Mouse (Mus musculus): ENCODE data around the gene Zfp235. TPM values are rescaled to one million over a fixed set of nuclear protein-coding genes. Genes with fewer than 3 reads are reported as not detected.

The Zfp235 gene
- polyA plus RNA-seq, 1 experiment = not detected

DNA sequence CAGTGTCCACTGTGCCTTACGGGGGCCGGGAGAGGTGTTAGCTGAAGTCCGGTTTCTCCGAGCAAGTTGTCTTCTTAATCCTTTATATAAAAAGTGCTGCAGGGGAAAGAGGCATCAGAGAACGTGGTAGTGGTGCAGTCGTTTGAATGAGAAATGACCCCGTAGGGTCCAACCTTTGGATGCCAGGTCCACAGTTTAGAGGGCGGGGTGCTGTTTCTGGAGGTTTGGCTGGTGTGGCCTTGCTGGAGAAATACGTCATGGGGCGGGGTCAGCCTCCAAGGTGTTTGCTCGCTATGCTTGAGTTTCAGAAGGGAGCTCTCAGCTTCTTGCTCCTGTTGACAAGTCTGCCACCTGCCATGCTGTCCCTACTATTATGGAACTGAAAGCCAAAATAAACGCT is 21.0 kb upstream of the Zfp235 start:
- peaks cover 11% of the 10 kb centered on the region for H3K9me3 ChIP-seq (ENCODE audit: control insufficient read depth, low read length)
- H3K4me3 ChIP-seq (replicated peaks) = peak overlapping the region; percentile 70
- TF ChIP-seq GATA1 (IDR thresholded peaks at IDR 0.05; ENCODE audit: low read length) (no peak), TAL1 (IDR thresholded peaks at IDR 0.05; ENCODE audit: low read length) (no peak)
- no peaks in the 10 kb centered on the region for H3K27me3 ChIP-seq (ENCODE audit: control insufficient read depth)
- H3K36me3 ChIP-seq (ENCODE audit: control insufficient read depth) = peaks cover 14% of the 10 kb centered on the region
- H3K4me1 ChIP-seq (ENCODE audit: control insufficient read depth) = peaks cover 23% of the 10 kb centered on the region

DNA sequence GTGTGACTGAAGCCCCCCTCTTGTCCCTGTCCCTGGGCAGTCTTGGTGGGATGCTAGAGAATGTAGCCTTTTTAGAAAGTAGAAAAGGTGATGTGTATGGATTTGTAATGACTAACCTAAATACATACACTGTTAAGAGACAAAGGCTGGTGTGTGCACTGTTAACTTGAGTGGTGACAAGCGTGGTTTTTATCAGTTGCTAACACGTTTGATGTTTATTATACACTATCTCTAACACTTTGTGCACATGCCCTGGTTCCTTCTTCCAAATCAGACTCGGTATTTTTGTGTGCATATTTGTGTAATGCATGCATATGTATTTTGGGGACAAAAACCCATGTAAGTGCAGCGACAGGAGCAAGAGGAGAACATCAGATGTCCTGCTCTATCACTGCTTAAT is 17.3 kb upstream of the Zfp235 start:
- Histone ChIP-seq H3K4me3 (replicated peaks) (no peak overlapping the region), H3K9me3 (ENCODE audit: control insufficient read depth, low read length) (no peaks in the 10 kb centered on the region), H3K4me1 (ENCODE audit: control insufficient read depth) (peaks cover 23% of the 10 kb centered on the region), H3K27me3 (ENCODE audit: control insufficient read depth) (no peaks in the 10 kb centered on the region), H3K36me3 (ENCODE audit: control insufficient read depth) (no peaks in the 10 kb centered on the region)
- no peak for TF ChIP-seq TAL1 (IDR thresholded peaks at IDR 0.05; ENCODE audit: low read length)
- TF ChIP-seq GATA1 (IDR thresholded peaks at IDR 0.05; ENCODE audit: low read length) = no peak

GRCm38 (mm10) chr7:24133425-24133995 is 459 bp upstream of the Zfp235 start:
- Histone ChIP-seq H3K27me3 (ENCODE audit: control insufficient read depth) (no peaks in the 10 kb centered on the region), H3K4me1 (ENCODE audit: control insufficient read depth) (peaks cover 15% of the 10 kb centered on the region), H3K4me3 (replicated peaks) (peak overlapping the region; percentile 76), H3K36me3 (ENCODE audit: control insufficient read depth) (peaks cover 22% of the 10 kb centered on the region), H3K9me3 (ENCODE audit: control insufficient read depth, low read length) (no peaks in the 10 kb centered on the region)
- no peak for TF ChIP-seq TAL1 (IDR thresholded peaks at IDR 0.05; ENCODE audit: low read length)
- no peak for TF ChIP-seq GATA1 (IDR thresholded peaks at IDR 0.05; ENCODE audit: low read length)

DNA sequence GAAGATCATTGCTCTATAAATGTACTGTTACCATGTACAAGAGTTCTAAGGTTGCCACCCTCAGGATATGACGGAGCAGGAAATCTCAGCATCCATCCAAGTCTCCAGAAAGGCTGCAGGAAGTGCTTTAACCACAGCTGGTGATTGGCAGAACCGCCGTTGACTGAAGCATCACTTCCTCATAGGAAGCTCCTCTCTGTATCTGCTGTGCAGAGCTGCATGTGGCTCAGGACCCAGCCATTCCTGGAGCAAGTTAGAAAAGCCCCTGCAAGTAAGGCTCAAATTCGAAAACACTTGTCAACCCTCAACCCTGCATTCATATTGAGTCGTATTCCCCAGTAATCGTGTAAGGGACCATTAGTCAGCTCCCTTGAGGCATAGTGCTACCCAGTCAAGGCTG is 8.6 kb downstream of the Zfp235 start:
- no peaks in the 10 kb centered on the region for H3K4me1 ChIP-seq (ENCODE audit: control insufficient read depth)
- H3K36me3 ChIP-seq (ENCODE audit: control insufficient read depth) = peaks cover 28% of the 10 kb centered on the region
- TF ChIP-seq GATA1 (IDR thresholded peaks at IDR 0.05; ENCODE audit: low read length) = no peak
- no peak for TF ChIP-seq TAL1 (IDR thresholded peaks at IDR 0.05; ENCODE audit: low read length)
- peaks cover 20% of the 10 kb centered on the region for H3K9me3 ChIP-seq (ENCODE audit: control insufficient read depth, low read length)
- no peaks in the 10 kb centered on the region for H3K27me3 ChIP-seq (ENCODE audit: control insufficient read depth)
- H3K4me3 ChIP-seq (replicated peaks) = no peak overlapping the region

DNA sequence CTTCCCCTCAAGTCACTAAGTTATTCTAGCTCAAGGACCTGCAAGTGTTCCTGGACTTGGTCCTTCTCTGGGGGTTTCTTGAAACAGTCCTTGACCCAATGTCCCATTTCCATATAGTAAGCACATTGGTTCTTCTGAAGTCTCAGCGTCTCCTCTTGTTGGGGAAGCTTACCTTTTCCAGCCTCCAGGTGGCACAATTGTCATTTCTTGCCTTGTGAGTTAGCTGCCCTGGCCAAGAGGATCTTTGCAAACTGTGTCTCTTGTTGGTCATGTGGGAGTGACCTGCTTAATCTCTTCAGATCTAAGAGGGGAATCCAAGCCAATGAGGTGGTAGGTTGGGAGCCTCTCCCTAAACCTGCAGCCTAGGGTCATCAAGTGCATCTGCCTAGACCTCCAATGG is 19.3 kb downstream of the Zfp235 start:
- Histone ChIP-seq H3K27me3 (ENCODE audit: control insufficient read depth) (no peaks in the 10 kb centered on the region), H3K4me3 (replicated peaks) (no peak overlapping the region), H3K36me3 (ENCODE audit: control insufficient read depth) (no peaks in the 10 kb centered on the region), H3K4me1 (ENCODE audit: control insufficient read depth) (no peaks in the 10 kb centered on the region), H3K9me3 (ENCODE audit: control insufficient read depth, low read length) (no peaks in the 10 kb centered on the region)
- TF ChIP-seq GATA1 (IDR thresholded peaks at IDR 0.05; ENCODE audit: low read length) (no peak), TAL1 (IDR thresholded peaks at IDR 0.05; ENCODE audit: low read length) (no peak)

- Histone ChIP-seq H3K36me3 (ENCODE audit: control insufficient read depth) (no peaks in the 10 kb centered on the region), H3K27me3 (ENCODE audit: control insufficient read depth) (no peaks in the 10 kb centered on the region), H3K4me3 (replicated peaks) (no peak overlapping the region), H3K4me1 (ENCODE audit: control insufficient read depth) (peaks cover 4% of the 10 kb centered on the region), H3K9me3 (ENCODE audit: control insufficient read depth, low read length) (peaks cover 2% of the 10 kb centered on the region; the same call in 1 of the 2 replicates)
- no peak for TF ChIP-seq TAL1 (IDR thresholded peaks at IDR 0.05; ENCODE audit: low read length)
- no peak for TF ChIP-seq GATA1 (IDR thresholded peaks at IDR 0.05; ENCODE audit: low read length)
These were observed 38.2 kb downstream of the Zfp235 start for GRCm38 (mm10) chr7:24172191-24172590.

DNA sequence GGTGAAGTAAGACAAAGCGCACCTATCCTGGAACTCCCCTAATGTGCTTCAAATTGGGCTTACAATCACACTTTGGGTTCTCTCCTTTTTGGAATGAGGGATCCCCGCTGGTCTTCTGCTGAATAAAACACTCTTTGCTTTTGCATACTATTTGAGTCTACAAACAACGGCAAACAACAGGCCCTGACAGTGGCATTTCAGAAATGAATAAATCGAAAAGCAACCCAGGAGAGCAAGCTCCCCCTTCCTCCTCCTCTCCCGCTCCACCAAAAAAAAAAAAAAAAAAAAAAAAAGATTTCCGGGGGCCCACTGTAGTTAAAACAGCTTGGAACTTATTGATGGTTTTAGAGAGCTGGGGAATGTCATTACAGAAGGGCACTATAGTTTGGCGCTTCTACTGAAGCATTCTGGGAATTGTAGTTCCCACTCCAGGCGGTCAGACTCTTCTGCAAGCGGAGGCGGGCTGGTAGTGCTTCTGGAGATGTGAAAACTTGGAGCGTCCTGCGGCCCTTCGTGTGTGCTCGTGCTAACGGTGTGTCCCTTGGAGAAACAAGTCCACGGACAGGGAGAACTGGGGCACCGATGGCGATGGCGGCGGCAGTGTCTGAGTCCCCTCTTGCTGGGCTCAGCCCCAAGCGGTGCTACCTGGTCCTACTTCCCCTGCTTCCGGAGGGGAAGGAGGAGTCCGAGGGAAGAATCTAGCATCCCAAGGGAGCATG is 40.8 kb downstream of the Zfp235 start, which contains the start of gene Zfp114:
Gene Zfp114 (plus strand): TSS at position 443 of the 719 bp plus-strand sequence.
- H3K4me3 ChIP-seq (replicated peaks) = peak within 1 kb of the TSS; percentile 62
- TF ChIP-seq TAL1 (IDR thresholded peaks at IDR 0.05; ENCODE audit: low read length) (no peak), GATA1 (IDR thresholded peaks at IDR 0.05; ENCODE audit: low read length) (no peak)
- no peaks in the 10 kb centered on the region for H3K27me3 ChIP-seq (ENCODE audit: control insufficient read depth)
- no peaks in the 10 kb centered on the region for H3K36me3 ChIP-seq (ENCODE audit: control insufficient read depth)
- peaks cover 4% of the 10 kb centered on the region for H3K4me1 ChIP-seq (ENCODE audit: control insufficient read depth)
- H3K9me3 ChIP-seq (ENCODE audit: control insufficient read depth, low read length) = peaks cover 2% of the 10 kb centered on the region; the same call in 1 of the 2 replicates

GRCm38 (mm10) chr7:24175337-24175711 is 41.4 kb downstream of the Zfp235 start:
- Histone ChIP-seq H3K9me3 (ENCODE audit: control insufficient read depth, low read length) (peaks cover 2% of the 10 kb centered on the region; the same call in 1 of the 2 replicates), H3K4me1 (ENCODE audit: control insufficient read depth) (peaks cover 4% of the 10 kb centered on the region), H3K27me3 (ENCODE audit: control insufficient read depth) (no peaks in the 10 kb centered on the region), H3K4me3 (replicated peaks) (peak overlapping the region; percentile 62), H3K36me3 (ENCODE audit: control insufficient read depth) (no peaks in the 10 kb centered on the region)
- TF ChIP-seq GATA1 (IDR thresholded peaks at IDR 0.05; ENCODE audit: low read length) (no peak), TAL1 (IDR thresholded peaks at IDR 0.05; ENCODE audit: low read length) (no peak)

DNA sequence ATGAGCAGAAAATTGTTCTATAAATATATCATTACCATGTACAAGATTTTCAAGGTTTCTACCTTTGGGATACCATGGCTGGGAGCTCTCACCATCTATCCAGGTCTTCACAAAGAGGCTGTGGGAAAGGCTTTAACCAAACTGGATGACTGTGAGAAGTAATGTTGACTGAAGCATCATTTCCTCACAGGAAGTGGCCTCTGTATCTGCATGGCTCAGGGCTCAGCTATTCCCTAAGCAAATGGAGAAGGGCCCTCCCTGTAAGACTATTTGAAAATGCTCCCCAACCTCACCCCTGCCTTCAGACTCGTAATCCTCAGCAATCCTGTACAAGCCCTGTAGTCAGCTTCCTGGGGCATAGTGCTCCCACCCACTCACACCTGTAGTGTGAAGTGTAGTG is 53.6 kb downstream of the Zfp235 start:
- H3K4me3 ChIP-seq (replicated peaks) = no peak overlapping the region
- no peaks in the 10 kb centered on the region for H3K9me3 ChIP-seq (ENCODE audit: control insufficient read depth, low read length)
- no peaks in the 10 kb centered on the region for H3K4me1 ChIP-seq (ENCODE audit: control insufficient read depth)
- H3K27me3 ChIP-seq (ENCODE audit: control insufficient read depth) = no peaks in the 10 kb centered on the region
- no peaks in the 10 kb centered on the region for H3K36me3 ChIP-seq (ENCODE audit: control insufficient read depth)
- TF ChIP-seq TAL1 (IDR thresholded peaks at IDR 0.05; ENCODE audit: low read length) (no peak), GATA1 (IDR thresholded peaks at IDR 0.05; ENCODE audit: low read length) (no peak)

Data from erythroblast, embryonic 14.5 days (primary cell).